Mouse (Mus musculus) spleen, adult 10 weeks (tissue): ENCODE results near the gene Fzr1. TPM values are rescaled to one million over a fixed set of nuclear protein-coding genes. Genes with fewer than 3 reads are reported as not detected.

Experiments used
- polyA plus RNA-seq: library from polyadenylated mRNA; stranded (reverse); fragments of 350-450 nt; fragmentation: Illumina TruSeq; extraction: RNeasy Lipid Tissue Mini Kit (QIAGEN cat#74804); gene quantifications from one replicate; pipeline ENCODE4 v1.2.3, GENCODE M21; 2015; ENCODE audit warnings: low replicate concordance; ENCODE audit not compliant: insufficient read depth

Fzr1 gene
- polyA plus RNA-seq, result 7.7 TPM

GRCm38 (mm10) chr10:81377793-81378552 is at the start of gene Fzr1:
Gene Fzr1 (minus strand): TSS chr10:81378516.

GRCm38 (mm10) chr10:81392781-81393185 is 14.5 kb upstream of the Fzr1 start, which contains the start of gene Smim24:
Gene Smim24 (plus strand): TSS chr10:81393051.

GRCm38 (mm10) chr10:81388505-81389055 is 10.3 kb upstream of the Fzr1 start, which contains the start of gene Gm48552:
Gene Gm48552 (plus strand): TSS chr10:81389005.

GRCm38 (mm10) chr10:81383802-81384604 is 5.7 kb upstream of the Fzr1 start, which contains the start of the genes Dohh and Gm48551:
Gene Dohh (plus strand): TSS chr10:81384428.
Gene Gm48551 (plus strand): TSS chr10:81384466.

GRCm38 (mm10) chr10:81365672-81366476 is 12.4 kb downstream of the Fzr1 start, which contains the start of gene 4930404N11Rik:
Gene 4930404N11Rik (minus strand): TSS chr10:81365816.

GRCm38 (mm10) chr10:81356991-81357844 is 21.1 kb downstream of the Fzr1 start, which contains the start of gene Mfsd12:
Gene Mfsd12 (plus strand): TSS chr10:81357491.

GRCm38 (mm10) chr10:81350351-81351063 is 27.8 kb downstream of the Fzr1 start, which contains the start of gene Hmg20b:
Gene Hmg20b (minus strand): TSS chr10:81350480.

GRCm38 (mm10) chr10:81342686-81343505 is 35.4 kb downstream of the Fzr1 start, which contains the start of gene Gipc3:
Gene Gipc3 (minus strand): TSS chr10:81343266.

GRCm38 (mm10) chr10:81328386-81328785 is 49.9 kb downstream of the Fzr1 start, which contains the start of gene Tbxa2r:
Gene Tbxa2r (plus strand): TSS chr10:81328731.

GRCm38 (mm10) chr10:81320550-81321347 is 57.6 kb downstream of the Fzr1 start, which contains the start of gene Cactin:
Gene Cactin (plus strand): TSS chr10:81321103.

Other genes with a start within 250 kb of the Fzr1 start
- gene Zbtb7a, start 243.3 kb downstream of the Fzr1 start, polyA plus RNA-seq, result 14.0 TPM
- gene Pias4, start 210.6 kb downstream of the Fzr1 start, polyA plus RNA-seq, result 10.8 TPM
- gene Eef2, start 201.9 kb downstream of the Fzr1 start, polyA plus RNA-seq, result 451 TPM
- 8.6 TPM for gene Dapk3, start 195.5 kb downstream of the Fzr1 start, polyA plus RNA-seq
- not detected for gene 4930442H23Rik, start 194.7 kb downstream of the Fzr1 start, polyA plus RNA-seq
- gene Nmrk2, start 176.5 kb downstream of the Fzr1 start, polyA plus RNA-seq, result not detected
- 1.2 TPM for gene Atcay, start 147.7 kb downstream of the Fzr1 start, polyA plus RNA-seq
- 1.5 TPM for gene Zfr2, start 145.4 kb downstream of the Fzr1 start, polyA plus RNA-seq
- gene Matk, start 125.6 kb downstream of the Fzr1 start, polyA plus RNA-seq, result 4.6 TPM
- 28.9 TPM for gene Mrpl54, start 111.6 kb downstream of the Fzr1 start, polyA plus RNA-seq
- gene Apba3, start 111.6 kb downstream of the Fzr1 start, polyA plus RNA-seq, result 11.9 TPM
- gene Tjp3, start 86.9 kb downstream of the Fzr1 start, polyA plus RNA-seq, result 2.6 TPM
- 26.7 TPM for gene Pip5k1c, start 85.6 kb downstream of the Fzr1 start, polyA plus RNA-seq
- gene Cactin, start 57.4 kb downstream of the Fzr1 start, polyA plus RNA-seq, result 5.0 TPM
- 3.0 TPM for gene Tbxa2r, start 49.8 kb downstream of the Fzr1 start, polyA plus RNA-seq
- gene Gipc3, start 35.2 kb downstream of the Fzr1 start, polyA plus RNA-seq, result 0.59 TPM
- gene Hmg20b, start 28.0 kb downstream of the Fzr1 start, polyA plus RNA-seq, result 30.0 TPM
- 2.8 TPM for gene Mfsd12, start 21.0 kb downstream of the Fzr1 start, polyA plus RNA-seq
- 0.18 TPM for gene 4930404N11Rik, start 12.7 kb downstream of the Fzr1 start, polyA plus RNA-seq
- 1.9 TPM for gene Dohh, start 5.9 kb upstream of the Fzr1 start, polyA plus RNA-seq
- 3.2 TPM for gene Gm48551, start 6.0 kb upstream of the Fzr1 start, polyA plus RNA-seq
- 0.43 TPM for gene Gm48552, start 10.5 kb upstream of the Fzr1 start, polyA plus RNA-seq
- 9.5 TPM for gene Smim24, start 14.5 kb upstream of the Fzr1 start, polyA plus RNA-seq
- 9.4 TPM for gene Nfic, start 77.1 kb upstream of the Fzr1 start, polyA plus RNA-seq
- 0.15 TPM for gene Celf5, start 104.2 kb upstream of the Fzr1 start, polyA plus RNA-seq
- 27.7 TPM for gene Ncln, start 117.9 kb upstream of the Fzr1 start, polyA plus RNA-seq
- 15.6 TPM for gene S1pr4, start 121.6 kb upstream of the Fzr1 start, polyA plus RNA-seq
- gene Gna15, start 145.7 kb upstream of the Fzr1 start, polyA plus RNA-seq, result 9.4 TPM
- gene Gna11, start 166.7 kb upstream of the Fzr1 start, polyA plus RNA-seq, result 15.2 TPM
- gene Aes, start 181.0 kb upstream of the Fzr1 start, polyA plus RNA-seq, result 105 TPM
- gene Tle2, start 196.0 kb upstream of the Fzr1 start, polyA plus RNA-seq, result 17.3 TPM
- gene Tle6, start 222.6 kb upstream of the Fzr1 start, polyA plus RNA-seq, result 3.2 TPM
- 9.3 TPM for gene BC025920, start 227.8 kb upstream of the Fzr1 start, polyA plus RNA-seq
- 4.4 TPM for gene Sirt6, start 249.3 kb upstream of the Fzr1 start, polyA plus RNA-seq